Mouse (Mus musculus) megakaryocyte, embryonic 14.5 days (primary cell): ENCODE measurements around the gene Siglece.

ENCODE experiments used
- FLI1 ChIP-seq: IDR thresholded peaks from 2 replicates; pipeline ENCODE4 v1.6.1; 2012; ENCODE audit warnings: low read length, inconsistent platforms, mixed read lengths
- GATA1 ChIP-seq: IDR thresholded peaks from 3 replicates; pipeline ENCODE4 v1.6.1; 2012; ENCODE audit warnings: mixed read lengths, low read length, inconsistent platforms, borderline replicate concordance

DNA sequence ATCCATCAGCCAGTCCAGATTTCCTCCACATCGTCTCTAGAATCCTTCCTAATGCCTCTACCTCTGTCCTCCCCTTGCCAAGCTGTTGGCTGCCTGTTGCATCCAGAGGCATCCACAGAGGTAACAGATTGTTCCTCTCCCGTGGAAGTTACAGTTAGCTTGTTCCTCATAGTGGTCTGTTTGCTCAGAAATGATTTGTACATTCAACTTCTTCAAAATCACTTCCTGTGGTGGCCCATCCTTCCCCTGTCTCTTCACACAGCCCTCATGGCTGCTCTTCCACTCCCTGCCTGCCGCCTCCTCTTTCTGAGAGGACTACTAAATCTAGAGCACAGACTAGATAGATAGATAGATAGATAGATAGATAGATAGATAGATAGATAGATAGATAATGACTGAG, 5.4 kb downstream of the Siglece start:
- TF ChIP-seq GATA1 (no peak), FLI1 (no peak)
